Mouse (Mus musculus): ENCODE results near the gene Nek2. TPM values are rescaled to one million over a fixed set of nuclear protein-coding genes. Genes with fewer than 3 reads are reported as not detected.

Nek2 gene
- polyA plus RNA-seq, 1 experiment from 2014 or later: 27.2 TPM

DNA sequence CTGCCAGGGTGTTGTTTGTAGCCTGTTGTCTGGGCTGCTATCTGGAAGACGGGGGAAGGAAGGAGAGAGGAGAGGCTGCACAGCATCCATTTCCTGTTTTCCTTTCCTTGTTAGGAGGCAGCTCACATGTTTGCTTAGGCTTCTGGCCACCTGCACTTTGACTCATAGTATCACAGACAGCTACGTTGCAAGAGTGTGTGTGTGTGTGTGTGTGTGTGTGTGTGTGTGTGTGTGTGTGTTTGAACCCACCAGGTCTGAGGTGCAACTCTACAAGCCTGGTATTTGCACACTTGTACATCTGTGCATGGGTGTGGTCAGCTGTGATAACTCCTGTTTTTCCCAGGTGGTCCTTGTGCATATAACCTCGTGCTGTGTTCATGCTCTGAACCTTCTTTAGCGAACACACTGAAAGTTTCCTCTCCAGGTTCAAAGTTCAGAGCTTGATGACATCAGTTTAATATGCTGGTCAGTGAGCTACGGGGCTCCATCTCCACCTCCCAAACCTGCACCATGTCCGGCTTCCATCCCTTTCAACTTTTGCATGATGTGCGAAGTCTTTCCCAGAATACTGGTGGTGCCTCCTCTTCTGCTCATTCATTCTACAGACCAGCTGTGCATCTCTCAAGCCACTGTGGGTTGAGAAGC lies 27.2 kb upstream of the Nek2 start:
- ATAC-seq (ENCODE audit: low read depth): peak; percentile 79
- no peaks in the 10 kb centered on the region for H3K27me3 ChIP-seq (ENCODE audit: control insufficient read depth, insufficient read depth, low read depth, low read length)
- H3K4me3 ChIP-seq (ENCODE audit: low read depth, low read length): no peak overlapping the region
- WGBS (ENCODE audit: insufficient replicate concordance): 51% methylated on average over 7 of the region's 7 CpGs
- no peak overlapping the region for H3K4me2 ChIP-seq (ENCODE audit: low read depth, low read length)
- no peaks in the 10 kb centered on the region for H3K4me1 ChIP-seq (ENCODE audit: control insufficient read depth, low read depth, low read length)
- H3K9ac ChIP-seq (ENCODE audit: low read depth, low read length): no peak overlapping the region
- H3K9me3 ChIP-seq (replicated peaks; ENCODE audit: control insufficient read depth, low read length): no peaks in the 10 kb centered on the region
- H3K27ac ChIP-seq (ENCODE audit: low read length): no peak overlapping the region
- H3K36me3 ChIP-seq (ENCODE audit: control insufficient read depth, insufficient read depth): no peaks in the 10 kb centered on the region

DNA sequence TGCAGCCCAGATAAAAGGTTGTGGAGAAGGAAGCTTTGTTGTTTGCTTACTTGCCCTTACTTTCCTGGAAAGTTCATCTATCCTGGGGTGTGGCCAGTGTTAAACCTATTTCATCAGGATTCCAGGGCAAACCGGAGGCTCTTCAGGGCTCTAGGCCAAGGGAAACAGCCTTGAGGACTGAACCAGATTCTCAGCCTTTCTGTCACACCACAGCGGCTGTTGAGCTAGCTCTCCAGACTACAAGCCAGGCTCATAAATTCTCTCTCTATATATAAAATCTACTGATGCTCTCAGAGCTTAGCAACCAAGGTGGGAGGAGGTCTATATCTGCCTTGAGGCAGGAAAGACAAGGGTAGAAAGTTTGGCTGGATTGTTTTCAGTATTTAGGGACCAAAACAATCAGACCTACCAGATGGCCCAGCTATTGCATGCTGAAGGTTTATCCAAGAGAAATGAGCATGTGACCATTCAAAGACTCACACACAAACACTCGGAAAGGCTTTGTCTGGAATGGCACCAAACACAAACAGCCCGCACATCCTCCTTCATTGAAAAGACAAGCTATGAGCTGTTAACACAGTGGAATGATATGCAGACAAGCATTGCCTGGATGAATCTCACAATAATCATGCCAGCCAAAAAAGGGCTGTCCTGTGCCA lies 24.9 kb upstream of the Nek2 start:
- no peaks in the 10 kb centered on the region for H3K27me3 ChIP-seq (ENCODE audit: control insufficient read depth, insufficient read depth, low read depth, low read length)
- no peak overlapping the region for H3K27ac ChIP-seq (ENCODE audit: low read length)
- no peak overlapping the region for H3K4me3 ChIP-seq (ENCODE audit: low read depth, low read length)
- WGBS (ENCODE audit: insufficient replicate concordance): 71% methylated on average over 4 of the region's 4 CpGs
- H3K9ac ChIP-seq (ENCODE audit: low read depth, low read length): no peak overlapping the region
- no peaks in the 10 kb centered on the region for H3K36me3 ChIP-seq (ENCODE audit: control insufficient read depth, insufficient read depth)
- no peaks in the 10 kb centered on the region for H3K9me3 ChIP-seq (replicated peaks; ENCODE audit: control insufficient read depth, low read length)
- no peak for ATAC-seq (ENCODE audit: low read depth)
- no peak overlapping the region for H3K4me2 ChIP-seq (ENCODE audit: low read depth, low read length)
- H3K4me1 ChIP-seq (ENCODE audit: control insufficient read depth, low read depth, low read length): no peaks in the 10 kb centered on the region

DNA sequence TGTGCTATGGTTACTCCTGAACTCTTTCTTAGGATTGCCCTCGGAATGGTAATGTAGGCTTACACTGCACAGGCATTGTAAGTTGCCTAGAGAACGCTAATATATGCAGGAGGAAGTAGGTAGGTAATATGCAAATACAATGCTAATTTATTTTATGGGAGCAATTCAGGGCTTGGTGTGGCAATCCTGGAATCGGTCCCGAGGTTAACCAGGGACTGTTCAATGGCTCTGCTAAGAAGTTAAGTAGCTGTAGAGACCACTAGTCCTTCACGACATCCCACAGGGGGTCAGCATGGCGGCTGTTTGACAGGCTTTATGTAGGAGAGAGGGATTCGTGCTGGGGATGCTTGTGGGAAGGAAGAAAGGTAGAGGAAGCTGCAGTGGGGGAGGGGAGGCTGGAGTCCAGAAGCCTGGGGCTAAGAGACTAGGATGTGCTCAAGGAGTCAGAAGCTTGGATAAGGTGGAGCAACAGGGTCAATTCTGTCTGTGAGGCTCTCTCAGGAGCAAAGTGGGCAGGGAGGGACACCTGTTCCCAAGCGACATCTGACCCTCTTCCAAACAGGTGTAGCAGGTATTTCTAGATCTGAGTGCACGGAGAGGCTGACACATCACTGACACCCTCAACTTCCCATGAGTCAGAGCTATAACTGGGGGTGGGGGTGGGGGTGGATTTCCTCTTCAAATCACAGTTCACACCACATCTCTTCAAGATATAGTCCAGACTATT lies 19.0 kb upstream of the Nek2 start:
- H3K9me3 ChIP-seq (replicated peaks; ENCODE audit: control insufficient read depth, low read length): peaks cover 3% of the 10 kb centered on the region
- no peaks in the 10 kb centered on the region for H3K36me3 ChIP-seq (ENCODE audit: control insufficient read depth, insufficient read depth)
- 43% methylated on average over 9 of the region's 9 CpGs for WGBS (ENCODE audit: insufficient replicate concordance)
- no peak overlapping the region for H3K9ac ChIP-seq (ENCODE audit: low read depth, low read length)
- H3K27ac ChIP-seq (ENCODE audit: low read length): no peak overlapping the region
- no peaks in the 10 kb centered on the region for H3K4me1 ChIP-seq (ENCODE audit: control insufficient read depth, low read depth, low read length)
- H3K27me3 ChIP-seq (ENCODE audit: control insufficient read depth, insufficient read depth, low read depth, low read length): no peaks in the 10 kb centered on the region
- no peak overlapping the region for H3K4me2 ChIP-seq (ENCODE audit: low read depth, low read length)
- no peak overlapping the region for H3K4me3 ChIP-seq (ENCODE audit: low read depth, low read length)
- ATAC-seq (ENCODE audit: low read depth): no peak

DNA sequence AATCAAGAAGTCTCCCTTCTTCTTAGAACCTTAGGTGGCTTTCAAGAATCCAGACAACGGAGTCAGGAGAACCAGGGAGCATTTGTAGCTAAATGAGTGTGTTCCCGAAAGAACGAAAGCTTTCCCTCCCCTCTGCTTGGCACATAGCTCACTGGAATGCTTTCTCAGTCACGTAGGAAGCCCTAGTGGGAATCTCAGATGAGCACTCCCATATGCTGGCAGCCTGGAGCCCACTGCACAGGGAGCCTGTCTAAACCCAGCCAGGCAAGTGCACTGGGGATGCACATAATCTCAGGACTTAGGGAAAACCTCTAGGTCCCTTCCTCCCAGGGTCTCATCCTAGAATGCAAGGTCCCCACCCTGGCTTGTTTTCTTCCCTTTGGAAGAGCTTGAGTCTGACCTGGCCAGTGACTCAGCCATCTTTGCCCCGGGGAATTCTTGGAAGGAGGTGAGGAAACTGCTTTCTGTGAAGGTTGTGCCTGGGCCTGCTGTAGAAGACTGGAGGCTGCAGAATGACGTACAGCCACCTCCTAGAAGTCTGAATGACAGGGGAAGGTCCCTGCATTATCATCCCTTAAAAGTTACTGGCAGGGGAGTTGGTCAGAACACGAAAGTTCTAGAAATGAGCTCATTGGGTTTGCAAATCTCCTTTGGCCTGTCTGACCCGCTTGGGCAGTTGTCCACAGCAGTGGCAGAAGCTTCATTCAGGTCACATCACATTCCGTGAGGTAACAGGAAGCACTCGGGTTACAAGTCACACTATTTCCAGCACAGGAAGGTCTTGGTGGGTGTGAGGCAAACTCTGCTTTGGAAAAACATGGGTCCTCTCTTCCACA lies 18.2 kb upstream of the Nek2 start:
- Histone ChIP-seq H3K4me3 (ENCODE audit: low read depth, low read length) (no peak overlapping the region), H3K27ac (ENCODE audit: low read length) (no peak overlapping the region), H3K4me2 (ENCODE audit: low read depth, low read length) (no peak overlapping the region), H3K4me1 (ENCODE audit: control insufficient read depth, low read depth, low read length) (no peaks in the 10 kb centered on the region), H3K9me3 (replicated peaks; ENCODE audit: control insufficient read depth, low read length) (peaks cover 3% of the 10 kb centered on the region), H3K27me3 (ENCODE audit: control insufficient read depth, insufficient read depth, low read depth, low read length) (no peaks in the 10 kb centered on the region), H3K9ac (ENCODE audit: low read depth, low read length) (no peak overlapping the region), H3K36me3 (ENCODE audit: control insufficient read depth, insufficient read depth) (no peaks in the 10 kb centered on the region)
- whole genome bisulfite sequencing (ENCODE audit: insufficient replicate concordance): 50% methylated on average over 10 of the region's 10 CpGs
- no peak for ATAC-seq (ENCODE audit: low read depth)

DNA sequence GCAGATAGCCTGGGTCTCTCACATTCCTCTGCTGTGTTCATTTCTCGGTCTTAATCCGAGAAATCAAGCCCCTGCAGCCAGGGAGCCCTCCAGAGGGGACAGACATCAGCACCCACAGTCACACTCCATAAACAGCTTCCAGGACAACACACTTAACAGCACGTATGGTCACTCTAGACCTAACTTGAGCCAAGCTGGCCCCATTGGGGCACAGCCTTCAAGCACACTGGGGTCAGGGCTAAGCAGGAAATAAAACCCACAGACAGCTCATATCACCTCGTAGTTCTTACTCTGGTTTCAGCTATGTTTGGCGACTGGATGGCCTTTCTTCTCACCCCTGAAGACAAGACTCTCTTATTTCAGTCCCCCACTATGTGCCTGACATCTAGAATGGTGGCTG lies 16.5 kb upstream of the Nek2 start:
- Histone ChIP-seq H3K9ac (ENCODE audit: low read depth, low read length) (no peak overlapping the region), H3K4me2 (ENCODE audit: low read depth, low read length) (no peak overlapping the region), H3K4me1 (ENCODE audit: control insufficient read depth, low read depth, low read length) (no peaks in the 10 kb centered on the region), H3K27ac (ENCODE audit: low read length) (no peak overlapping the region), H3K36me3 (ENCODE audit: control insufficient read depth, insufficient read depth) (no peaks in the 10 kb centered on the region), H3K4me3 (ENCODE audit: low read depth, low read length) (no peak overlapping the region), H3K9me3 (replicated peaks; ENCODE audit: control insufficient read depth, low read length) (peaks cover 3% of the 10 kb centered on the region), H3K27me3 (ENCODE audit: control insufficient read depth, insufficient read depth, low read depth, low read length) (no peaks in the 10 kb centered on the region)
- 32% methylated on average over 5 of the region's 5 CpGs for WGBS (ENCODE audit: insufficient replicate concordance)
- no peak for ATAC-seq (ENCODE audit: low read depth)

DNA sequence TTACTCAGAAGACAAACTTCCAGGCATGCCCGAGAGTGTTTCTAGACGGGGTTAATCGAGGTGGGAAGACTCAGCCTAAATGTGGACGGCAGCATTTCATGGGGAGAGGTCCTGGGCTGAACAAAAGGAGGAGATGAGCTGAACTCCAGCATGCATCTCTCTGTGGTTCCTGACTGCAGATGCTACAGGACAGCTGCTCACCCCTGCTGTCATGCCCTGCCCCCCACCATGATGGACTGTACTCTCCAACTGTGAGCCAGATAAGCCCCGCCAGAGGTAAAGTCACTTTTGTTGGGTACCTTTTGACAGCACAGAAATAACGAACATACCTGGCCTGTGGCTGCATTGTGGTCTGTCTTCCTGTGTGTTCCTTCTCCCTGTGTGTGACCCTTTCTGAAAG lies 15.5 kb upstream of the Nek2 start:
- no peak overlapping the region for H3K9ac ChIP-seq (ENCODE audit: low read depth, low read length)
- H3K9me3 ChIP-seq (replicated peaks; ENCODE audit: control insufficient read depth, low read length): peaks cover 3% of the 10 kb centered on the region
- H3K4me1 ChIP-seq (ENCODE audit: control insufficient read depth, low read depth, low read length): no peaks in the 10 kb centered on the region
- no peak for ATAC-seq (ENCODE audit: low read depth)
- no peaks in the 10 kb centered on the region for H3K36me3 ChIP-seq (ENCODE audit: control insufficient read depth, insufficient read depth)
- H3K4me2 ChIP-seq (ENCODE audit: low read depth, low read length): no peak overlapping the region
- no peaks in the 10 kb centered on the region for H3K27me3 ChIP-seq (ENCODE audit: control insufficient read depth, insufficient read depth, low read depth, low read length)
- H3K4me3 ChIP-seq (ENCODE audit: low read depth, low read length): no peak overlapping the region
- 52% methylated on average over 6 of the region's 6 CpGs for WGBS (ENCODE audit: insufficient replicate concordance)
- H3K27ac ChIP-seq (ENCODE audit: low read length): no peak overlapping the region

DNA sequence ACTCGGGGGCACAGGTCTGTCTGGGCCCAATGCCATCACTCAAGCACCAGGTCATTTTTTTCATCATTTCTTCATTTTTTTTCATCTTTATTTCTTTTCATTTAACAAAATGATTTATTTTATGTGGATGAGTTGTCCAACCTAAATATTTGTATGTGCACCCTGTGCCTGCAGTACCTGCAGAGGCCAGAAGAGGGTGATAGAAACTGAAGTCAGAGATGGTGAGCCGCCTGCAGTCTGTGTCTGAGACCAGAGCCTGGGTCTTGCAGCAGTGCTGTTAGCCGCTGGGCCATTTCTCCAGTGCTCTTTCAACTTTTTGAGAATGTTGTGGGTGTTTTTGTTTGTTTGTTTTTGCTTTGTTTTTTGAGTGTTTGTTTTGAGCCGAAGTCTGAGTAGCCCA lies 14.5 kb upstream of the Nek2 start:
- no peaks in the 10 kb centered on the region for H3K36me3 ChIP-seq (ENCODE audit: control insufficient read depth, insufficient read depth)
- H3K4me1 ChIP-seq (ENCODE audit: control insufficient read depth, low read depth, low read length): no peaks in the 10 kb centered on the region
- no peak for ATAC-seq (ENCODE audit: low read depth)
- H3K9ac ChIP-seq (ENCODE audit: low read depth, low read length): no peak overlapping the region
- H3K27ac ChIP-seq (ENCODE audit: low read length): no peak overlapping the region
- H3K27me3 ChIP-seq (ENCODE audit: control insufficient read depth, insufficient read depth, low read depth, low read length): no peaks in the 10 kb centered on the region
- H3K4me2 ChIP-seq (ENCODE audit: low read depth, low read length): no peak overlapping the region
- 77% methylated on average over 4 of the region's 4 CpGs for WGBS (ENCODE audit: insufficient replicate concordance)
- no peak overlapping the region for H3K4me3 ChIP-seq (ENCODE audit: low read depth, low read length)
- peaks cover 3% of the 10 kb centered on the region for H3K9me3 ChIP-seq (replicated peaks; ENCODE audit: control insufficient read depth, low read length)

DNA sequence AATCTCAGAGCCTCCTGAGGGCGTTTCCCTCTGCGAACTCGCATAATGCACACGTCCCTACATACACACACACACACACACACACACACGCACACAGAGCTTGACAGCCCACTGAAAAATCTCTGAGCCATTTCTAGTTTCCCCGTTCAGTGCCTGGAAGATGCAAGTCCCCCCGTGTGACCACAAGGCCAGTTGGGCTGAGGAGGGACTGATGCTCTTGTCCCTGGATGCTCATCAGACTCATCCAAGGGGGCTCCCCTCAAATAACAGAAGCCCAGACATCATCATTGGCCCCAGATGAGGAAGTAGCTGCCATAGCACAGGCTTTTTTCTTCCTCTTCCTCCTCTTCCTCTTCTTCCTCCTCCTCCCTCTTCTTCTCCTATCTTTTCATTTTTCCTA lies 13.3 kb upstream of the Nek2 start:
- Histone ChIP-seq H3K4me1 (ENCODE audit: control insufficient read depth, low read depth, low read length) (no peaks in the 10 kb centered on the region), H3K4me2 (ENCODE audit: low read depth, low read length) (no peak overlapping the region), H3K9ac (ENCODE audit: low read depth, low read length) (no peak overlapping the region), H3K4me3 (ENCODE audit: low read depth, low read length) (no peak overlapping the region), H3K27ac (ENCODE audit: low read length) (no peak overlapping the region), H3K36me3 (ENCODE audit: control insufficient read depth, insufficient read depth) (no peaks in the 10 kb centered on the region), H3K9me3 (replicated peaks; ENCODE audit: control insufficient read depth, low read length) (peaks cover 3% of the 10 kb centered on the region), H3K27me3 (ENCODE audit: control insufficient read depth, insufficient read depth, low read depth, low read length) (no peaks in the 10 kb centered on the region)
- 68% methylated on average over 7 of the region's 7 CpGs for WGBS (ENCODE audit: insufficient replicate concordance)
- ATAC-seq (ENCODE audit: low read depth): no peak
